Mouse (Mus musculus) erythroblast, embryonic 14.5 days (primary cell): ENCODE results near the gene Mus81.

ENCODE experiments used
- GATA1 ChIP-seq: IDR thresholded peaks from 2 replicates; pipeline ENCODE4 v1.6.1; 2012; ENCODE audit warnings: low read length, inconsistent platforms, mixed read lengths
- TAL1 ChIP-seq: IDR thresholded peaks from 3 replicates; pipeline ENCODE4 v1.6.1; 2012; ENCODE audit warnings: low read length, inconsistent platforms, mixed read lengths

- TF ChIP-seq GATA1 (no peak), TAL1 (no peak)
Measured at GRCm38 (mm10) chr19:5486771-5487170, 1.4 kb downstream of the Mus81 start.
